Mouse (Mus musculus) heart, postnatal 36 days (tissue): ENCODE results near the gene Pea15a. TPM values are rescaled to one million over a fixed set of nuclear protein-coding genes. Genes with fewer than 3 reads are reported as not detected.

Source experiments
- DNase-seq, 2 experiments: peaks; one replicate each; pipeline ENCODE4 v3.0.0; 2021 to 2022
- intact Hi-C: fragments of 180-260 bp; cut with DNase I; formaldehyde crosslinking; loops from one replicate; pipeline ENCODE4 v1.15.1; 2025
- total RNA-seq, 2 experiments: library from RNA; stranded (reverse); gene quantifications; 2 replicates each; pipeline ENCODE4 v1.2.3; 2021

Gene Pea15a
- total RNA-seq, 2 experiments from 2014 or later = 59.1 to 65.0 TPM

DNA sequence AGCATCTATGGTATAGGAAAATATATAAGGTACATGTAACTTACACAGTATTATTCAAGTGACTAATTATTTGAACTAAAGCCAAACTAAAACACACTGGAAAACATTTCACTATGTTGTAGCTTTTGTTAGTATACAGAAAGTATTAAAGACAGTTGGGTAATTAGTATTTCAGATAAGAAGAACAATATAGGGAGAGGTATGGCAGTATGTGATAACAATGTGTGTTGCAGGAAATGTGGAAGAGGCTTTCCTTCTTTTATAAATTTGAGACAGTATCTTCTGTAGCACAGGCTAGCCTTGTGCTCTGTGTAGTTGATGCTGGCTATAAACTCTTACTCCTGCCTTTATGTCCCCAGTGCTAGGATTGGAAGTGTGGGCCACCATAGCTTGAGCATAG is 22.7 kb downstream of the Pea15a start:
- intact Hi-C loops = no loop called here
- DNase-seq = no peak

- DNase-seq = no peak
- intact Hi-C loops = no loop called here
Measured at GRCm38 (mm10) chr1:172183056-172183455, 23.5 kb downstream of the Pea15a start.

DNA sequence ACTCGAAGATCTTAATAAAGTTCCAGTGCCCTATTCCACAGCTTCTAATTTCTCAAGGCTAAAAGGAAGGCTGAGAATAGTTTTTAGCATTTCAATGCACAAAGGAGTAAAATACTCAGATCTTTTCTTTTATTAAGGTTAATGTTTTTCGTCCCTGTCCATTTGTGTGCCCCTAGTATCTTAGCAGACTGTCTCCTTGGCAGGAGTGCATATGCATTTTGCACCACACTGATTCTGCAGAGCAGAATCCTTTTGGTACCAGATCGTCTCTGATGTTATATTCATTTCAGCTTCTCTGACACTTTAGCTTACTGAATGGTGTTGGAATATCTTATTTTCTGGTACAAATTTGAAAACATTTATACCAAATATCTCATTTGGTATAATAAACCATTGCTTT is 24.8 kb downstream of the Pea15a start:
- no peak for DNase-seq
- intact Hi-C loops = loop anchor here (2.0 kb wide), 1 partner anchor 17 kb away; no protein-coding TSS in a partner anchor

- no peak for DNase-seq
- intact Hi-C loops = loop anchor here (2.0 kb wide), 1 partner anchor 18 kb away; no protein-coding TSS in a partner anchor
Measured at GRCm38 (mm10) chr1:172180881-172181280, 25.7 kb downstream of the Pea15a start.

DNA sequence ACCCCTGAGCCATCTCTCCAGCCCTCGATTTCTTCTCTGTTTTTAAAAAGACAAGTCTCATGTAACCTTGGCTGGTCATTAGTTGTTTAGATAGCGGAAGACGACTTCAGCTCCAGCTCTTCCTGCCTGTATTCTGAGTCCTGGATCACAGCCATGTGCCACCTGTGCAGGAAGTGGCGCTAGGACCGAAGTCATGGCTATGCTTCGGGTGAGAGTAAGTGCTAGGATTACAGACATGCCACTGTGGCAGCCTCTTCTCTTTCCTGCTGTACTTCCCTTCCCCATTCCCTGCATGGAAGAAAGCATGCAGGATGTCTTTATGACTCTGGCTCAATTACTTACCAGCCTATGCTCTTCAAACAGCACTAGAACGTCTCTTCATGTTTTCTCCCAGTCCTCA is 27.5 kb downstream of the Pea15a start:
- intact Hi-C loops = no loop called here
- no peak for DNase-seq

GRCm38 (mm10) chr1:172177791-172178190 is 28.8 kb downstream of the Pea15a start:
- no peak for DNase-seq
- intact Hi-C loops = no loop called here

- DNase-seq = no peak
- intact Hi-C loops = no loop called here
Measured at GRCm38 (mm10) chr1:172173181-172173580, 33.4 kb downstream of the Pea15a start.

DNA sequence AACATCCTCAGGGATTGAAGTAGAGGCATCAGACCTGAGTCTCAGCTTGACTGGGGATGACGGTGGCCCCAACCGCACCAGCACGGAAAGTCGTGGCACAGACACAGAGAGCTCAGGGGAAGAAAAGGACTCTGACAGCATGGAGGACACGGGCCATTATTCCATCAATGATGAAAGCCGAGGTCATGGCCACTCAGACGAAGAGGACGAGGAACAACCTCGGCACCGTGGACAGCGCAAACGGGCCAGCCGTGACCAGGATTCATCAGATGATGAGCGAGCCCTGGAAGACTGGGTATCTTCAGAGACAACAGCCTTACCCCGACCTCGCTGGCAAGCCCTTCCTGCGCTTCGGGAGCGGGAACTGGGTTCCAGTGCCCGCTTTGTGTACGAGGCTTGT is 34.2 kb downstream of the Pea15a start:
- intact Hi-C loops = no loop called here
- DNase-seq = no peak

DNA sequence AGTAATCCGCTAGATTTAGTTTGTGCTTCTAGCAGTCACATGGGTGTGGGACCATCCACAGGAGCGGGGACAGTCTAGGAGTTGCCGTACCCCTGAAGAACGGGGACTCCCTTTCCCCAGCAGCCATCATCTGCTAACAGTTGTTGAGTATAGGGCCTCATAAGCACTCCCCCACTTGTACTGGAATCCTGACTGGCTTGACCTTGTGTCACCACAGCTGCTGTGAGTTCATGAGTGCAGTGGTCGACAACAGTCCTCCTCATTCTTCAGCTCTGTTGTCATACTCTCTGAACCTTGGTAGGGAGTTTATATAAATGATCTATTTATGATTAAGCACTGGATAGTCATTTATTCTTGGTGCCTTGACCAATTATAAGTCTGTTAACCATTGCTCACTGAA is 36.8 kb downstream of the Pea15a start:
- intact Hi-C loops = loop anchor here (2.0 kb wide), 1 partner anchor 45 kb away; no protein-coding TSS in a partner anchor
- no peak for DNase-seq

GRCm38 (mm10) chr1:172167911-172168310 is 38.7 kb downstream of the Pea15a start:
- intact Hi-C loops = loop anchor here (2.0 kb wide), 1 partner anchor 47 kb away; no protein-coding TSS in a partner anchor
- no peak for DNase-seq

GRCm38 (mm10) chr1:172162959-172163358 is 43.6 kb downstream of the Pea15a start:
- no peak for DNase-seq
- intact Hi-C loops = loop anchor here (1.0 to 5.0 kb wide), 4 partner anchors 34 to 147 kb away; no protein-coding TSS in a partner anchor

GRCm38 (mm10) chr1:172162009-172162408 is 44.6 kb downstream of the Pea15a start:
- DNase-seq = peak; percentile 28 to 39
- intact Hi-C loops = loop anchor here (1.0 to 5.0 kb wide), 4 partner anchors 35 to 148 kb away; no protein-coding TSS in a partner anchor

DNA sequence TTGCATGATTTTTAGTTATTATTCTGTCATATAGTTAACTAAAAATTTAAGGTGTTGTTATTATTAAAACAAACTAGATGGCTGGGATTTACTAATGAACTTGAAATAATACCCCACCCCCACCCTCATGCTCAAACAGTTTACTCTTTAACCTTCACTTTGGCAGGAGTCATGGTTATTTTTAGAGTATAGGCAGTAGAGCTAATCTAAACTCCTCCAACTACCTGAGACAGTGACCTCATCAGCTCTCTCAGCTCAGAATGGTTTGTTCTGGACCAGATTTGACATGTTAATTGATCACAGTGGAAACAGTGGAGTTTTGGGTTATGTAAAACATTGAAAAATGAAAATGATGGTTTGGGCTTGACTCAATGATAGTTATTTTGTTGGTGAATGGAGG is 46.1 kb downstream of the Pea15a start:
- intact Hi-C loops = loop anchor here (5.0 kb wide), 1 partner anchor 37 kb away; no protein-coding TSS in a partner anchor
- no peak for DNase-seq

DNA sequence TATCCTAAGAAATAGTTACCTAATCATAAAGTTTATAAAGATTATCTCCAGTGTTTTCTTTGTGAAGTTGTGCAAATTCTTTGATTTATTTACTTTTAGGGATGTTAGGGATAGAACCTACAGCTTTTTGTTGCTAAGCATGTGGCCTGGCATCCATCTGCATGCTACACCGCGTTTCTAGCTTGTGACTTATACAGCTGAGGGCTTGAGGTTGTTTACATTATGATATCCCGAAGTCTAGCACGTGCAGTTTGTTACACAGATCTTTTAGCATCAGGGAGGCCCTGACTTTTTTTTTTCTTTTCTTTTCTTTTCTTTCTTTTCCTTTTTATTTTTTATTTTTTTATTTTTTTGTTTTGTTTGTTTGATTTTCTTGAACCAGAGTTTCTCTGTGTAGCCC is 46.6 kb downstream of the Pea15a start:
- DNase-seq = no peak
- intact Hi-C loops = loop anchor here (5.0 kb wide), 1 partner anchor 37 kb away; no protein-coding TSS in a partner anchor

GRCm38 (mm10) chr1:172155518-172155917 is 51.1 kb downstream of the Pea15a start:
- intact Hi-C loops = no loop called here
- no peak for DNase-seq

DNA sequence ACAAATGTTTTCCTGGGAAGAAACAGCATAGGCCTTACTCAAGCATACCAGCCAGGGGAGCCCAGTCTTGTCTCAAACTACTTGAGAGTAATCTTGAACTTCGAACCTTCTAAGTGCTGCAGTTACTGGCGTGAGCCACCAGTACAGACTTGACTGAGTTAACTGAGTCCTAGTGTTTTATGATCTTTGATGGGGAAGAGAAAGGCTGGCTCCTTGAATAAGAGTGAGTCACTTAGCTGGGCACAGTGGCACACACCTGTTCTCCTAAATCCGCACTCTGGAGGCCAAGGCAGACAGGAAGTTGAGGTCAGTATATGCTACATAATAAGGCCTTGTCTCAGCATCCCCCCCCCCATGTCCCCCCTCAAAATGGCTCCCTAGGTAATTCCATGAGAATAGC is 52.1 kb downstream of the Pea15a start:
- no peak for DNase-seq
- intact Hi-C loops = no loop called here

DNA sequence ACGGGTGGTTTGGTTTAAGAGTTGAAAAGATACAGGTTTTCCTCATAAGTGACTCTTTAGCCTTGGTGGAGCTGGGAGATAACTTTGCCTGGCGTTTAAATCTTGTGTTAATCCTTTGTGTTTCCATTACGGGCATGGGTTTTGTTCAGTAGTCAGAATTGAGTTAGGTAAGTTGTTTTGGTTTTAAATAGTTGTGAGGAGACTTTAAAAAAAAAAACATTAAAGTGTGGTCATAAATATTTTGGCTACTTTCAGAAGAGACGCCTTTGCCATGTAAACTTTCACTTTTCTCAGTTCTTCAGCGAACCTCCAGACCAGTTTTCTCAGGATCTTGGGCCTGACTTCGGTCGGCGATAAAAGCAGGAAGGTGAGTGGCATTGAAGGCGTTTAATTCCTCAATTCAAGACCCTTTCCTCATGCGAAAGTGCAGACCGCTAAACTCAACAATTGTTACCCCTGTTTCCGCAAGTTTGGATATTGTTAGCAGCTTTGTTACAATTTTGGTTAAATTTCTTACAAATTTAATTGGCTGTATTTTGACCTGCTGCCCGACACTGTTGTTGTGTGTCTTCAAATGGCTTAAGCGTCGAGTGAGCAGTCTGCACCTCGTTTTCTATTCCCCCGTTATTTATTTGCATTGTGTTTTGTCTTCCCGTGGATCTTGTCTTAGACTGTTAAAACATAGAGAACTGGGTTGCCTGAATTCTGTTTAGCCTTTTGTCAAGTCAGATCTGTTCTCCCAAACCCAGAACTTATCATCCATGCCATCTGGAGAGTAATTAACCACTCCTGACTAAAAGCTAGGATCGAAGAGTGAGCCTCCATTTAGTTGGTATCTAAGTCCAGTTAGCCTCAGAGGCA is 57.4 kb downstream of the Pea15a start:
- intact Hi-C loops = loop anchor here (1.0 to 5.0 kb wide), 4 partner anchors 22 to 162 kb away; partner anchors contain the start of gene Pea15a
- DNase-seq = no peak

- DNase-seq = peak in 1 of 2 experiments; percentile 66
- intact Hi-C loops = loop anchor here (1.0 to 5.0 kb wide), 4 partner anchors 21 to 162 kb away; partner anchors contain the start of gene Pea15a
Measured at GRCm38 (mm10) chr1:172148279-172148954, 58.2 kb downstream of the Pea15a start.

- peak; percentile 97 to 98 for DNase-seq
- intact Hi-C loops = loop anchor here (1.0 to 5.0 kb wide), 4 partner anchors 21 to 163 kb away; partner anchors contain the start of gene Pea15a
Measured at GRCm38 (mm10) chr1:172147835-172148278, 58.7 kb downstream of the Pea15a start, which contains the start of gene Dcaf8. Dcaf8 (plus strand) TSS chr1:172148084.
